Mouse (Mus musculus): Measurements from ENCODE around the gene Rgs7.

The Rgs7 gene

DNA sequence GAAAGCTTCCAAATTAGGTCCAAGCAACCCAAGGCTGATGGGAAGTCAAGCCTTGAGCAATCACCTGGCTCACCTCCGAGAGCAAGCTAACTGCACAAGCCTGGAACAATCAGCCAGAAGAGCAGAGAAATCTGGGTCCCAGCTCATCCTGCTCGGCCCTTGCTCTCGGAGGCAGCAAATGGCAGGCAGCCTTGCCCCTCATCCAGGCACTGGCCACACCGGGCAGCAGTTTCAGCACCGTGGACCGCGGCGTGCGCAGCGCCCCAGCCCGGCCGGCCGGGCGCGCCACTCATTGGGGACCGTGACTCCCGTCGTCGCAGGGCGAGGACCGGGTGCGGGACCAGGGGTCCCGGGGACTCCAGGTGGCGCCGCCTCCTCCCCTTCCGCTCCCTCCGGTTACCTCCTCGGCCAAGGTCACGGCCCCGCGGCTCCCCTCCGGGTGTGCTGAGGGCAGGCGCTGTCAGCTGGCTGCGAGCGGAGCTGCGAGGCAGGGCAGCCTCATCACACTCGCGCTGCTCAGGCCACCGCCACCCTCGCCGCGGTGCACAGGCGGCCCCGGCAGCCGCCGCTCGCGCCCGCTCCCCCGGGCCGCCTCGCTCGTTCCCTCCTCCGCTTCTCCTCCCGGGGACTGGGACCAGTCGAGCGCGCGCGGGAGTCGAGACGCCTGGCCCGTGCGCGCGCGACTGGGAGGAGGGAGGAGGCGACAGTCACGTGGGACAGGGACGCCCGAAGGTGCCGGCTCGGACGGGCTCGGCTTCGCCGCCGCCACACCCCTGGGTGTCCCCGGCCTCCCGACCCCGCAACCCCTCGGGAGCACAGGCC is at the start of gene Rgs7:
Gene Rgs7 (minus strand): TSS at position 640 of the 822 bp plus-strand sequence.
- in situ Hi-C loops (cut with MboI, MseI) = no loop called here

DNA sequence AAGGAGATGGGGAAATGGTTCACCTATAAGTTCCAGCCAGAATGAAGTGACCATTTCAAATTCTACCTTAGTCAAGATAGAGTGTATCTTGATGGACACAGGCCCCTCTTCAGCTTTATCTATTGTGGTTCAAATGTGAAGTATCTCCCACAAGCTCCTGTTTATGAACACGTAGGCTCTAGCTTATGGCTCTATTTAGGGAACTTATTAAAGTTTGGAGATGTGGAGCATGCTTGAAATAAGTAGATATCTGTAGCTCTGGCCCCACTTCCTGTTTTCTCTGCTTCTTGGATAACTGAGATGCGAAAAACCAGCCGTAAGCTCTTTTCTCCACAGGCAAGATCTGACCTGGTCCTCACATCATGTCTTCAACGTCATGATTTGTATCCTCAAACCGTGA is 48.4 kb upstream of the Rgs7 start:
- in situ Hi-C loops (cut with MboI, MseI) = no loop called here

DNA sequence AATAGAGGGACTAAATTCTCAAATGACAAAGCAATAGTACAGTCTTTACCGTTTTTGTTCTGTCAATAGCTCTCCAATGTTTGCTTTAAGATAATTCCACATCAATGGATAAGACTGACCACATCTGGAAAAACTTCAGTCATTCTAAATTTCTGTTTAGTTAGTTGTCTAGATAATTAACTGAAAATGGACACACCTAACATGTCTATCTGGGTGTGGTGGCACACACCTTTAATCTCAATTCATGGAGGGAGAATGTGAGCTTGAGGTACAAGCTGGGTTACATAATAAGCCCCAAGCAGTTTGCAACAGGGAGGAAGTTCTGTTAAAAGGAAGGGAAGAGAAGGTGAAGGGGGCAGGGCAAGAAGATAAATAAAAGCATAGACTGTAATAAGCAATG is 45.0 kb upstream of the Rgs7 start:
- in situ Hi-C loops (cut with MboI, MseI) = no loop called here

DNA sequence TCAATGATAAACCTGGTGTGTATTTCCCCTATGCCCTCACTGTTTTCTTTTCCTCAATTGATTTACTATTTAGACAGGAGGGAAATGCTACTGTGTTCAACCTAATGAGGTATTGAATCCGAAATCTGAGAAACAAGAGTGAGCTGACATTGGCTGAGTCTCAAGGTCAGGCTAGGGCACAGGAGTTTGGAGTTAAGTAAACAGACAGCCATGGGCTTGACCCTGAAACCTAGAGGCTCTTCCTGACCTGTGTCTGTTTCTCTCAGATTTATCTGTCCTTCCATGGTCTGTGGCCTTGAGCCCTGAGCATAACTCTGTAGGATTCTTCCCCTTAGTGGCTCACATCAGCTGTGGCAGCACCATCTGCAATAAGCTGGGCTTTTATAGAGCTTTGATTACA is 37.6 kb upstream of the Rgs7 start:
- in situ Hi-C loops (cut with MboI, MseI) = no loop called here

DNA sequence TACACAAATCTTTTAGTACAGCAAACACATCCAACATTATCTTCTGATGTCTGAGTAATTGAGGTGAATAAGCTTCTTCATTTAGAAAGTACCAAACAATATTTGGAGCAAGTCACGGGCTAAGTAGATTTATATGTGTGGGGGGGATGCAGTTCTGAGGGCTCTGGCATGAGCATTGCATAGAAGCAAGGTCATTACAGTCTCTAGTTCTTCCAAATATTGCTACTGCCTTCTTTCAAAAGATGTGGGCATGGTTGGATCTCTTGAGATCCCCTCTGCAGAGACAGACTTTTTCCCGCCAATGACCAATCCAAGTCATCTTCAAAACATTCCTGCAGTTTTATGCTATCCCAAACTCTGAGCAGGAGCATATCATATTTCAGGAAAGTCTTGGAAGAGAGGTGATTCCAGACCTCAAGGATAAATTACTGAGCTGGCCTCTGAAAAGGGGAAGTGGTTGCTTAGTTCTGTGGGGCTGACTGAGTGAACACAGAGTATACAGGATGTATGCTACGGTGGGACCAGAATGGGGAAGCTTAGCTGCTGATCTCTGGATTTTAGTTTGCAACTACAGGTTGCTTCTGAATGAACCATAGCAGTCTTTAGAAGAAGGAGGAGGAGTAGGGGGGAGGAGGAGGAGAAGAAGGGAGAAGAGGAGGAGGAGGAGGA is 32.5 kb upstream of the Rgs7 start:
- in situ Hi-C loops (cut with MboI, MseI) = no loop called here

DNA sequence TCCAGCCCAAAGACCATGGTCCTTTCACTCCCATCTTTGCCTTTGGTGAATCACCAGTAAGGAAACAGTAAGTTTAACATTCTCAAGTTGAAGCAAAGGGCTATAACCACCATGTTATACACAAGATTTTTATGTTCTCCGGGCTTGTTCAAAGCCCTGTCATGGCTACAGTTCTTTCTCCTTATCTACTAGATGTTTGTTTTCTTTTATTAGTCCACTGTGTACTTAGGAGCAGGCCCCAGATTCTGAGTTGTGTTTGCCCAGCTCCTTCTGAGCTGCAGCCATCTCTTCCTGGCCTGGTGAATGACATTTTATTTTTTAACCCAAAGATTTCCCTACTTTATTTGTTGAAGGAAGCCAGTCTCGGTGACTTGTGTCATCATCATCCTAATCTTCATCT is 31.3 kb upstream of the Rgs7 start:
- in situ Hi-C loops (cut with MboI, MseI) = no loop called here

DNA sequence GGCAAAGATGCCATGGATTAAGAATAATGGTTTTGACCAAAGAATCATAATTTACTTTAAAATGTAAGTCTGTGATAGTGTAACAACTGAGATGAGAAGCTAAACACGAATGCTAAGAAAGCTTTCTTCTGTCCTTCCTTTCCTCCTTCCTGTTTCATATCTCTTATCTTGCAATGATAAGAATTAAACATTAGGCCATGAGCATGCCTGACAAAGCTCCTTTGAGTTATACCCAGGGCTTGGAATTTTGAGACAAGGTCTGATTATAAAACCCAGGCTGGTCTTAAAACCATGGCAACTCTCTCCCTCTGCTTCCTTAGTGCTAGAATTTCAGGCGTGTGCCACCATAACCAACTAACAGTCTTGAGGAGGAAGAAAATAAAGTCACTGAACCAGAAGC is 22.2 kb upstream of the Rgs7 start:
- in situ Hi-C loops (cut with MboI, MseI) = no loop called here

DNA sequence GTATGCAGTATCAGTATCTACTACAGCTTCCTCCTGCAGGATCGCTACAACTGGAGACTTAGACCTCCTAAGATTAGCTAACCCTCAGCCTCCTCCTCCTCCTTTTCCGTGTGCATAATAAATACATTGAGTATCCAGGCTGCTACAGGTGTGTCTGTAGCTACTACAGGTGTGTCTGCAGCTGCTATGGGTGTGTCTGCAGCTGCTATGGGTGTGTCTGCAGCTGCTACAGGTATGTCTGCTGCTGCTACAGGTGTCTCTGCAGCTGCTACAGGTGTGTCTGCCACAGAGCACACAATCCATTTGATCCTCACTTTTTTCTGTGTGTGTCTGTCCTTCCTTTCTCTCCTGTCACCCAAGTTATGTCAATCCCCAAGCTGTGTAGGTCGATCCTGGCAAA is 19.9 kb upstream of the Rgs7 start:
- in situ Hi-C loops (cut with MboI, MseI) = no loop called here

DNA sequence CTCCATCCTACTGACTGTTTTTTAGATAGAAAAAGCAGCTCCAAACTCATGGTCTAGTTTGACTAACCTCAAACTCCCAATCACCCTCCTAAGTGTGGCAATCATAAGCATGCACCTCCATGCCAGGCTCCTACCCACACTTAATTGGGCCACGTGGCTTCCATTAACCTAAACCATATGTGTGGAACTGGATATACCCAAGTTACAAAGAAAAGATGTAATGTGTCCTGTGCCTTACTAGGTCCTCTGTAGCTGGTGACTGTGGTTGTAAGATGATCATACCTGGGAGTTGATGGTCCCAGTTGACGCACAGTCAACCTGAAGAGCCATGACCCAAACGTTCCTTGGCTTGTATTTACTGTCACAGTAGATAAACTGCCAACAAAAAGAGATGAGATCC is 17.7 kb upstream of the Rgs7 start:
- in situ Hi-C loops (cut with MboI, MseI) = no loop called here

DNA sequence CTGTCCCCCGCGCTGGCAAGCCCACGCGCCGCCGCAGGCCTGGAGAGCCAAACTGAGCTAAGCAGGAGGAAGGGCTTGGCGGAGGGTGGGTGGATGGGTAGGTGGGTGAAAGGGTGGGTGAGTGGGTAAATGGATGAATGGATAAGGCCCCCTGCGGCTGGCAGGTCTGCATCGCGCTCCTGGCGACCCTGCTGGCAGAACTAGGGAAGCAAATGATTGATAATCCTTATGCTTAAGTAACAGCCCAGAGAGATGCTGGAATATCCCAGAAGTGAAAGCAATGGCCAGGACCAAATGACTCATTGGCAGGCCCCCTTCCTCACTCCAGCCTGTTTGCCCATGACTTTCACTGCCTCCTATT is 363 bp upstream of the Rgs7 start:
- in situ Hi-C loops (cut with MboI, MseI) = no loop called here

DNA sequence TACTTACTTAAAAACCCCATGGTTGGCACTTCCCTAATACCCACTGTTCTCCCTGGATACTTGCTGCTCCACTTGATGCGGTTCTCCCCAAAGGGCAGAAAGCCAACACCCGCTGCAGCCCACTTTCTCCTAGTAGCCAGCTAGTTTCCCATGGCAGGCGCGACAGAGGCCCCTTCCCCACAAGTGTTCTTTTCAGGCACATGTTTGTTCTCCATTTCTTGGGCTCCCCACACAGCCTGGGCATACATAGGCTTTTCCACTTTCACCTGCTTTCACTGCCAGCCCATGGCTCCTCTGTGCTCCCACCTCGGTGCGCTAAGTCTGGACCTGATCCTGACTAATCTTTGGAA is 814 bp downstream of the Rgs7 start:
- in situ Hi-C loops (cut with MboI, MseI) = no loop called here

DNA sequence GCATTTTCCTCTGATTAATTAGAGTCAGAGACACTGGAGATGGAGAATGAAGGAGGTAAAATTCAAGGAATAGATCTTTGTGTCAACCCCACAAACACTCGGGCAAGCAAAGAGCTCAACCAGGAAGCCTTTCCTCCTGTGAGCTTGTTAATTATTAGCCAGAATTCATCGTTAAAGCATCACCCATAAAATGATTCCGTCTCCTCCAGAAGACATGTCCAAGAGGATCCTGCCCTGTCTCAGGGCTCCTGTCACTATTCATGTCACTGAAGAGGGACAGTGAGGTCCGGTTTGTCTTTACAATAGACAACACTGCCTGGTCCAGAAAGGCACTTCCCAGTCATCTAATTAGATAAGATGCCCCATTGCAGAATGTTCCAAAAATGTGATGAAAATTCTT is 7.2 kb downstream of the Rgs7 start:
- in situ Hi-C loops (cut with MboI, MseI) = no loop called here

DNA sequence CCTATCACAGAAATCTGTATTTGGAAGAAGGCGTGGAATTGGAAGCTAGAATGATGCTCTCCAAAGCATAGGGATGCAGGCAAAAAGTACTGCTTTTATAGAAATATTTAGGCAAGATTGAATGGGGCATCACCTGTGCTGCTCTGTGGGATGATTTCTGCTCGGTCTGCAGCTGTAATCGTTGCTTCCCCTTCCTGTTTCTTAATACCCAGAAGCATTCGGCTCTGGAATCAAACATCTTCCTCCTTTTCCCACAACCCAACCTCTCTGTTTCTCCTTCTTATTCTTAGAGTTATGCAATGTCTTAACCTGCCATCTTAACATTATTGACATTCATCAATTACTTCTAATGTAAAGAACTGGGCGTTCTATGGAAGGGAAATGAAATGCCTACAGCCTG is 19.2 kb downstream of the Rgs7 start:
- in situ Hi-C loops (cut with MboI, MseI) = no loop called here

DNA sequence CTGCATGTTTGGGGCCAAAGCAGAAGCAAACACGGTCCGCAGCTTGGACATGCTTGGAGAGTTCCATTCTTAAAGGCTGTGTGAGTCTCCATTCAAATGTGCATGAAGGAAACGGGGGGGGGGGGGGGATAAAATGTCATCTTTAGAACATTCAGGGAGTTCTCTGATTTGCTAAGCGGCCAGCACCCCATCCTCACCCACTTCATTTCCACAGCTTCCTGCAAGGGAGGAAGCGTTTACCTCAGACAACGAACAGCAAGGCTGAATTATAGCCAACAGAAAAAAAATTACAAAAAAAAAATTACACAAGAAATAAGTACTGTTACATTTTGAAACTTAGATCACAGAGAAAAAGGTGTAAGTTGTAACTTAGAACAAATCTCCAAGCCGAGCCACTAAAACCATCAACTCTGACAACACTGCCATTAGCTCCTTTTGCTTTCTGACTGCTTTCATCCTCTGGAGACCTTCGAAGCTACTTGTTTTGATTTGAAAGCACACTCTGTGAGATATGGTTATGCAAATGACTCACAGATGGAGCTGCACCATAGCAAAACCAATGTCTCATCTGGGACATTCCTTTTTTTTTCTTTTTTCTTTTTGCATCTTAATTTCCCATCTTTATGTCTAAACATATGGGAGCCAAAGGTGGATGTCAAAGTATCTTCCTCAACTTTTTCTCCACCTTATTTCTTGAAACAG is 23.1 kb downstream of the Rgs7 start:
- in situ Hi-C loops (cut with MboI, MseI) = no loop called here

DNA sequence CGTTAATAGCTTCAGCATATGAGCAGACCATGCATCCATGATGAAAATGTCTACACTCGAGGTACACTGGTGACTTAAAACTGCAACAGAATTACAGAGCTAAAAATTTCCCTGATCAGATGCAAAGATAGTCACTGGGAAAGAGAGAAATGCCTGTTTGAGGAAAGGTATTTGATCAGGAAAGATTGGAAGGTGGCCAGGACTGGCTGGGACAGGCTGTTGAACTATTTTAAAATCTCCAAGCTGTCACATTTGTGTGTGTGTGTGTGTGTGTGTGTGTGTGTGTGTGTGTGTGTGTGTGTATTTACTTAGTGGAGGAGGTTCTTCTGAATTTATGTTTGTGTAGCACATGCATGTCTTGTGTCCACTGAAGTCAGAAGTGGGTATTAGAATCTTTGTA is 27.7 kb downstream of the Rgs7 start:
- in situ Hi-C loops (cut with MboI, MseI) = no loop called here

DNA sequence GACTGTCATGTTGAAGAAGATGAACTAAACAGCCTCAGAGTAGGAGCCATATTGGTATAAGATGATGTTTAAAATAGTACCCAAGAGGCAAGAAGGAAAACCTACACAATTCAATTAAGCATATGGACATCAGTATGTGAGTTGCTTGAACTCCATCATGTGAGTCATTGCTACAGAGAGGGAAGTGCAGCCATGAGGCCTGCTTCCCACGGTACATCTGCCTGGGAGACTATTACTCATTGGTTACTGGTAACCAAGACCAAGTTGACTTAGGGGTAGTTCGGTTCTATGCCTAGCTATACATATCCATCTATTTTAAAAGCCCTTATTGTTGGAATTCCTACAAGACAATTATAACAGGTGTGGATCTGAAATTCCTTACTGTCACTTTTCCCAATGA is 29.9 kb downstream of the Rgs7 start:
- in situ Hi-C loops (cut with MboI, MseI) = no loop called here

DNA sequence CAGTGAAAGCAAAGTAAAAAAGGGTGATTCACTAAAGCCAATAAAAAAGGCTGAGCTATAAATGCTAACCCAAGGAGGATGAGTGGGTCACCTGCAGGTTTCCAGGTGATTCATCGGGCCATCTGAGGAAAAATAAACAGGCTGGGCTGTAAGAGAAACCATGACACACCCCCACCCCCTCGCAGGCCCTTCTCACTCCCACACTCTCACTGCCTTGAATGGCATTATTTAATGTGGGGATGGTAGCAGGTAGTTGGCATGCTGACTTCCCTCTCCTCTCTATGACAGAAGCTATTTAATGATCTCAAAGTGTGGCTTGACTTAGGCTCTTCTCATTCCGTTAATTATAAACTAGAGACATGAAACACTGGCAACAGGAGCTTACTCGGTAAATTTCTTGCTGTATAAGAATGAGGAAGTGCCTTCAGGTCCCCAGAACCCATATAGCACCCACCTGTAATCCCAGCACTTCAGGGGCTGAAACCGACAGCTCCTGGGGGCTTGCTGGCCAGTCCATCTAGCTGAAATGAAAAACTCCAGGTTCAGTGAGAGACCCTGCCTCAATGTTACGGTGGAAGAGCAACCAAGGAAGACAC is 38.2 kb downstream of the Rgs7 start:
- in situ Hi-C loops (cut with MboI, MseI) = no loop called here

DNA sequence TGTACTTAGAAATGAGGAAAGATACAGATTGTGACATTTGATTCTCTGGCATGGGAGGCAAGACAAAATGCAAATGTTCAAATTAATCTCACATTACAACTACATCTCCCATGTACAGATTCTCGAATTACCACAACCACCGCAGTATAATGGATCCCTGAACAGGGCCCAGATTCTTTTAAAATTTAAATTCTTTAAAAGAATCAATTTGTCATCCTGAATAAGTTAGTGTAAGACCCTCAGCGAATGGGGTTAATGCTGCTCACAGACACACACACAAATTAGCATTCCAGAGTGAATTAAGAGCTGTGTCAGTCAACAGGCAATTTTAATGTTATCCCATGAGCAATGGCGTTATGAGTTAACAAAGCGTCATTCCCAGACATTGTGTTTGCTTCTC is 44.3 kb downstream of the Rgs7 start:
- in situ Hi-C loops (cut with MboI, MseI) = no loop called here

DNA sequence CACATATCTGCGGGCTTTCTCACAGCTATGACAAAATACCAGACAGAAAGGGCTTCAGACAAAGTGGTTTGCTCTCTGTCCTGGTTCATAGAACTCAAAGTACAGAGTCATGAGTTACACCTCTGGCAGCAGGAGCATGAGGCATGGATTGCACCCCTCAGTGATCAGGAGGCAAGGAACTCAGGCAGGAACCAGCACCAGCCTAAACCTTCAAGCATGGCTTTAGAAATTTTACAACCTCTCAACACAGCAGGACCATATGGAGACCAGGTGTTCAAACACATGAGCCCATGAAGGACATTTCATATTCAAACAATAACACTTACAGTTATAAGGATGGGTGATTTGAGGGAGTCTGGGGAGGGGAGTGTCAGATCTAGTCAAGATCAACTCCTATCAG is 49.4 kb downstream of the Rgs7 start:
- in situ Hi-C loops (cut with MboI, MseI) = no loop called here

DNA sequence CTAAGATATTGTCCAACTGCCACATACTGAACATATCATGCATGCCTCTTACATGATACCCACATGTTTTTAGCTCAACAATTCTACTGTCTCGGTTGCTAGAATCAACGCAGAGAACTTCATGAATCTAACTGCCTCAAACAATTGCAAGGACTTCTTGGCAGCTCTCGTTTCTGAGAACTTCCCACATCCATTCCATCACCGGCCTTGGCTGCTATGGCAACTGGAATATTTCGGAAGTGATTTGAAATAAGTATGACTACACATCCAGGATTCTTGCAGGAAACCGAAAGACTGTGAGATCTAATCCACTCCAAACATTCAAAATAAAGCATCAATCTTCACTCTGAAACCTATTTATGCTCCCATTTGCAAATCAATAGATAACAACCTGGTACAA is 50.3 kb downstream of the Rgs7 start:
- in situ Hi-C loops (cut with MboI, MseI) = no loop called here

DNA sequence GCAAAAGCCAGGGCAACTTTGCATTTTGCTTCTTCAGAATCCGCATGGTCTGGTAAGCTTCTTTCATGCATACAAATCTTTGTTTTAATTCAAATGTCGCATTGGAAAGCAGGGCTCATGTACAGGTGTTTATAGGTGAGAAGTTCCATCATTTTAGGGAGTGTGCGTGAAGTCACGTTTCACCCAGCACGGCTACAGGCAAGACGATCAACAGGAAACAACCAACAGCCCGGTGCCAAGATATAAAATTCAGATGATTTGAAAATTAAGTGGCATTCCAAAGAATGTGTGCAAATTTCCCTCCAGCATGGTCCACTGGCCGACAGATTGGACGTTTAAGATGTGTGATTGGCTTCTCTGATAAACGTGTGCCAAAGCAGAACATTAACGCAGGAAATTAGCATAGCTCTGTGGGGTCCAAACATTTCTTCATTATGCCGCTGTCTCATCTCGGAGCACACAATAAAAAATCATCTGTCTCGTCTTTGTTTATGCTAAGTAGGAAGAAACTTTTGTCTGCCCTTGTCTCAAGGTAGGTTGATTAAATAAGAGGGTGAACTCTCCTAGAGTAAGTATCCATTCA is 58.6 kb downstream of the Rgs7 start:
- in situ Hi-C loops (cut with MboI, MseI) = no loop called here

DNA sequence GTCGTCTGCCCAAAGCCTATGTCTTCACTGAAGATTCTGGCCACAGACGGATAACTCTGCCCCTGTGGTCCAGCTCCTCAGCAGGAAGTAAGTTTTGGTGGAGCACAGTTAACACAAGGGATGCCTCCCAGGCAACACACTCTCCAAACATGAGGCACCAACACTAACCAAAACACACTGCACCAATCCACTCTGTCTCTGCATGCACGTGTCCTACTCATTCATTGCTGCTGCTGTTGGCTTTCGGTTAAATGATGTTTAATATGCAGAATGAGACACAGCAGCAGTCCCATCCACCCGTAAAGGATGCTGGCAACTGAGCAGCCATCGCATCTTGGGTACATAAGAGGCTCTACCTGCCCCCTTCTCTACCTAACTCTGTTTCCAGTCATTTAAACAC is 59.2 kb downstream of the Rgs7 start:
- in situ Hi-C loops (cut with MboI, MseI) = no loop called here

Data from T-helper 1 cell (primary cell).